Mouse (Mus musculus) CH12.LX (cell line): Measurements from ENCODE around the gene Dusp27.

ENCODE experiments used
- CHD1 ChIP-seq: IDR thresholded peaks from 2 replicates; pipeline ENCODE4 v1.6.1; 2012; ENCODE audit warnings: low read depth, low read length, improper control_type of control experiment, inconsistent platforms
- CTCF ChIP-seq, 2 experiments: IDR thresholded peaks in 1 of 2; conservative IDR thresholded peaks in 1 of 2; 2 replicates each; pipeline ENCODE4 v1.5.1; 2011 to 2012; ENCODE audit warnings: low read depth in 2 of 2, low read length in 2 of 2, improper control_type of control experiment in 1 of 2, inconsistent platforms in 1 of 2, mild to moderate bottlenecking in 1 of 2, moderate library complexity in 1 of 2
- EP300 ChIP-seq: IDR thresholded peaks from 2 replicates; pipeline ENCODE4 v1.6.1; 2011; ENCODE audit warnings: low read length, improper control_type of control experiment
- HCFC1 ChIP-seq: IDR thresholded peaks from 2 replicates; pipeline ENCODE4 v1.6.1; 2012; ENCODE audit warnings: low read depth, mild to moderate bottlenecking, inconsistent platforms, low read length, improper control_type of control experiment
- KAT2A ChIP-seq: IDR thresholded peaks from 2 replicates; pipeline ENCODE4 v1.6.1; 2012; ENCODE audit warnings: low read length, improper control_type of control experiment, inconsistent platforms; ENCODE audit not compliant: insufficient replicate concordance
- MAFK ChIP-seq: IDR thresholded peaks from 2 replicates; pipeline ENCODE4 v1.6.1; 2011; ENCODE audit warnings: low read length, improper control_type of control experiment; ENCODE audit not compliant: insufficient replicate concordance
- MAX ChIP-seq: IDR thresholded peaks from 2 replicates; pipeline ENCODE4 v1.6.1; 2011; ENCODE audit warnings: low read length, improper control_type of control experiment
- POLR2A ChIP-seq: IDR thresholded peaks from 2 replicates; pipeline ENCODE4 v1.6.1; 2011; ENCODE audit warnings: low read depth, mild to moderate bottlenecking, improper control_type of control experiment, low read length
- RAD21 ChIP-seq: IDR thresholded peaks from 2 replicates; pipeline ENCODE4 v1.6.1; 2011; ENCODE audit warnings: low read depth, mild to moderate bottlenecking, low read length, improper control_type of control experiment, moderate library complexity
- RCOR1 ChIP-seq: conservative IDR thresholded peaks from 2 replicates; pipeline ENCODE4 v1.6.1; 2012; ENCODE audit warnings: low read depth, mild to moderate bottlenecking, inconsistent platforms, low read length, improper control_type of control experiment
- SIN3A ChIP-seq: IDR thresholded peaks from 2 replicates; pipeline ENCODE4 v1.6.1; 2012; ENCODE audit warnings: low read length, improper control_type of control experiment, inconsistent platforms
- SMC3 ChIP-seq: IDR thresholded peaks from 2 replicates; pipeline ENCODE4 v1.6.1; 2011; ENCODE audit warnings: low read depth, low read length, improper control_type of control experiment
- USF1 ChIP-seq: IDR thresholded peaks from 2 replicates; pipeline ENCODE4 v1.6.1; 2014; ENCODE audit warnings: low read depth, mild to moderate bottlenecking, inconsistent platforms, low read length, improper control_type of control experiment
- ZNF384 ChIP-seq: IDR thresholded peaks from 2 replicates; pipeline ENCODE4 v1.6.1; 2012; ENCODE audit warnings: low read depth, low read length, improper control_type of control experiment, inconsistent platforms

DNA sequence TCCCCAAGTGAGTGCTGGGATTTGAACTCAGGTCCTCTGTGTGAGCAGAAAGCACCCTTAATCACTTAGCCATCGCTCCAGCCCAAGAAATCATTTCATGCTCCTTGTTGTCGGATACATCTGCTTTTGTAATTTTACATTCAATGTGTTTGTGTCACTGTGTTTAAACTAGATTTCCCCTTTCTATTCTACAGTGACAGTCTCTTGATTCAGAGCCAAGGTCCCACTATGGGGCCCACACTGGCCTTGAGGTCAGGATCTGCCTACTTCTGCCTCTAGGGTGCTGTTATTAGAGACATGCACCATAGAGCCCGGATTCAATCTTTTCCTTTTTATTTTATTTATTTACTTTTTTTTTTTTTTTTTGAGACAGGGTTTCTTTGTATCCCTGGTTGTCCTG lies 45.3 kb upstream of the Dusp27 start:
- TF ChIP-seq CHD1, result no peak
- no peak for TF ChIP-seq RCOR1
- no peak for TF ChIP-seq MAX
- TF ChIP-seq CTCF (conservative IDR thresholded peaks at IDR 0.05 in 1 of 2, IDR thresholded peaks at IDR 0.05 in 1 of 2; ENCODE audit: low read depth in 2 of 2, low read length in 2 of 2), result no peak
- TF ChIP-seq HCFC1, result no peak
- TF ChIP-seq EP300, result no peak
- TF ChIP-seq USF1, result no peak
- TF ChIP-seq SMC3, result no peak
- no peak for TF ChIP-seq MAFK
- no peak for TF ChIP-seq POLR2A
- TF ChIP-seq RAD21, result no peak
- TF ChIP-seq ZNF384, result no peak
- TF ChIP-seq KAT2A, result no peak
- TF ChIP-seq SIN3A, result no peak
